Mouse (Mus musculus): ENCODE results near the gene Creb3l2. TPM values are rescaled to one million over a fixed set of nuclear protein-coding genes. Genes with fewer than 3 reads are reported as not detected.

Creb3l2 gene
- polyA plus RNA-seq, 1 experiment from 2014 or later, result 12.9 TPM

DNA sequence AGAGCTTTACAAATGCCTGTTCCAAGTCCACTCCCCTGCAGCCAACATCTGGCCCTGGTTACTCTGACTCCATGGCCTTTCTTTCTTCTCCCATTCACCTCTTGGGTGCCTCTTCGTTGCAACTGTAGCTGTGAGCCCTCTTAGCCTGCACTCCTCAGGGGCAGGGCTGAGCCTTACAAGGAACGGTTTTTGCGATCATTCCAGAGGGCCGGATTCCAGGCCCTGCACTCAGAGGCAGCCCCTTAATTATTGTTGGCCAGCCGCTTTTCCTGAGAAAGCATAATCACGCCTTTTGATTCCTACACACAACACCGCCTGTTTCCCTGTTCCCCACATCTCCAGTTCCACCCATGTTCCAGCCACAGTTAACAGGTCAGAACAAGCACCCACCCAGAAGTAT lies 17.6 kb downstream of the Creb3l2 start:
- ATAC-seq (replicated peaks; ENCODE audit: low FRiP score), result no peak
- H3K36me3 ChIP-seq (ENCODE audit: control insufficient read depth, insufficient read depth, low read length), result no peaks in the 10 kb centered on the region; the same call in 1 of the 2 replicates
- no peak overlapping the region for H3K4me2 ChIP-seq
- no peak for DNase-seq (ENCODE audit: low spot score)
- no peaks in the 10 kb centered on the region for H3K27me3 ChIP-seq (replicated peaks; ENCODE audit: control insufficient read depth, insufficient read depth, low read length)
- 72% methylated on average over 7 of the region's 7 CpGs for WGBS
- H3K27ac ChIP-seq (ENCODE audit: low read depth, low read length), result no peak overlapping the region
- H3K4me1 ChIP-seq (replicated peaks; ENCODE audit: control insufficient read depth, insufficient read depth, low read length), result peaks cover 13% of the 10 kb centered on the region
- H3K9ac ChIP-seq (ENCODE audit: low read depth, low read length), result no peak overlapping the region
- H3K9me3 ChIP-seq (ENCODE audit: control insufficient read depth, low read length), result no peaks in the 10 kb centered on the region
- H3K4me3 ChIP-seq (ENCODE audit: low read depth, low read length), result no peak overlapping the region

DNA sequence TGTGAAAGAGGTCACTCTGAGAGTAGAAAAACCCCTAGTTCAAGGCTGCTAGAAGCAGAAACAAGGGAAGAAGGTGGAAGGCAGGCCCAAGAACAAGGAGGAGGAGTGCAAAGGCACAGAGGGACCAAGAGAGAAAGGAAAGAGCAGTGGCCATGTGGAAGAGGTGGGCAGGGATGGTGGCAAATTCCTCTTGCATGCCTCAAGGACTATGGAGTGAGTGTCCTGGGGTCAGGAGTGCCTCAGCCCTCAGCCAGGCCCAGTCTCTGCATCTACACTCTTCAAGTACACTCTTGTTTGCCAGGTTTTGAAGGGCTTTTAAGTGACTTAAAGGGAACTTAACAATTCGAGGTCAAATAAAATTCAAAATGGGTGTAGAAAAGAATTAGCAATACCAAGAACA lies 18.6 kb downstream of the Creb3l2 start:
- Histone ChIP-seq H3K27me3 (replicated peaks; ENCODE audit: control insufficient read depth, insufficient read depth, low read length) (no peaks in the 10 kb centered on the region), H3K9ac (ENCODE audit: low read depth, low read length) (no peak overlapping the region), H3K9me3 (ENCODE audit: control insufficient read depth, low read length) (no peaks in the 10 kb centered on the region), H3K36me3 (ENCODE audit: control insufficient read depth, insufficient read depth, low read length) (no peaks in the 10 kb centered on the region; the same call in 1 of the 2 replicates), H3K4me3 (ENCODE audit: low read depth, low read length) (no peak overlapping the region), H3K4me1 (replicated peaks; ENCODE audit: control insufficient read depth, insufficient read depth, low read length) (peaks cover 11% of the 10 kb centered on the region), H3K27ac (ENCODE audit: low read depth, low read length) (no peak overlapping the region), H3K4me2 (no peak overlapping the region)
- 40% methylated on average over 1 of the region's 1 CpGs for WGBS
- ATAC-seq (replicated peaks; ENCODE audit: low FRiP score) (no peak), DNase-seq (ENCODE audit: low spot score) (no peak)

DNA sequence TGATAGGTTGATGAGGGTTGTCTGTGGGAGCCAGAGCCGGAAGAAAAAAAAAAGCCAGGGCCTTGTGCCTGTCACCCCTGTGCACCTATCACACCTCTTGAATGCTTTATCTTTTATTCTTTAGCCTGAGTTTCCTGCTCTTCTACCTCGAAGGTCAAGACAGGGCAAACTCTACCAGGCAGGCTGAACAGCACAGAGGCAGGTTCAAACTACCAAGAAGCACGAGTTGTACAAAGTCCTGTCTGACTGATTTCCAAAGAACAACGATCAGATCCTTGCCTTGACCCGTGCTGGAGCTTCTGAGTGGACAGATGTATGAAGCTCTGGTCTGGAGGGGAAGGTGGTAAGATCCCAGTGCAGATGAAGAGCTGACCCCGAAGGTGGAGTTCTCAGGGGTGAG lies 20.8 kb downstream of the Creb3l2 start:
- Histone ChIP-seq H3K27me3 (replicated peaks; ENCODE audit: control insufficient read depth, insufficient read depth, low read length) (no peaks in the 10 kb centered on the region), H3K4me2 (no peak overlapping the region), H3K4me3 (ENCODE audit: low read depth, low read length) (no peak overlapping the region), H3K27ac (ENCODE audit: low read depth, low read length) (no peak overlapping the region), H3K36me3 (ENCODE audit: control insufficient read depth, insufficient read depth, low read length) (no peaks in the 10 kb centered on the region), H3K9ac (ENCODE audit: low read depth, low read length) (no peak overlapping the region), H3K9me3 (ENCODE audit: control insufficient read depth, low read length) (no peaks in the 10 kb centered on the region), H3K4me1 (replicated peaks; ENCODE audit: control insufficient read depth, insufficient read depth, low read length) (0 out of 2 replicates have a peak, but pooled peaks cover 5% of the 10 kb centered on the region)
- no peak for DNase-seq (ENCODE audit: low spot score)
- WGBS, result 68% methylated on average over 6 of the region's 6 CpGs
- no peak for ATAC-seq (replicated peaks; ENCODE audit: low FRiP score)

DNA sequence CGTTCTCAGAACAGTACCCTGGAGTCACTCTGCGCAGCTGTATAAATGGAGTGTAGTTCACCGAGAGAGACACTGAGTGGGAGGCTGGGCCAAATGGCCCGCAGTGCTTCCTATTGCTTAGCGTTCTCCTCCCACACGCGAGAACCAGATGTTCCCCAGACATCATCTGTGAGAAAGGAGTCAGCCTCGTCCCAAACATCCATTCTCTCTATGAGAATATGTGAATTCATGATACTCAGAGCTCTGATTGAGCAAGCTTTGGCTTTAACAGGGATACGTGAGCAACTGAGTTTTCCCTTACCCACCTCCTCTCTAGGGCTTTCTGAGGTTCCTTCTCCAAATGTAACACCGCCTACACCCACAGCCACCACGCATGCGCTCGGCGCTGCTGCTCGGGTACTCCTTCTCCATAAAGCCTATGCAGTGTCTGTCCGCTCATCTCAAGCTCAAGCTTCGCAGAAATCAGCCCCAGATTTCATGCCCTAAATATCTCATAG lies 22.5 kb downstream of the Creb3l2 start:
- Histone ChIP-seq H3K4me1 (replicated peaks; ENCODE audit: control insufficient read depth, insufficient read depth, low read length) (0 out of 2 replicates have a peak, but pooled peaks cover 3% of the 10 kb centered on the region), H3K4me3 (ENCODE audit: low read depth, low read length) (no peak overlapping the region), H3K27ac (ENCODE audit: low read depth, low read length) (no peak overlapping the region), H3K9me3 (ENCODE audit: control insufficient read depth, low read length) (no peaks in the 10 kb centered on the region), H3K36me3 (ENCODE audit: control insufficient read depth, insufficient read depth, low read length) (peaks cover 3% of the 10 kb centered on the region; the same call in 1 of the 2 replicates), H3K4me2 (no peak overlapping the region), H3K27me3 (replicated peaks; ENCODE audit: control insufficient read depth, insufficient read depth, low read length) (no peaks in the 10 kb centered on the region), H3K9ac (ENCODE audit: low read depth, low read length) (no peak overlapping the region)
- 66% methylated on average over 17 of the region's 17 CpGs for WGBS
- DNase-seq (ENCODE audit: low spot score) (no peak), ATAC-seq (replicated peaks; ENCODE audit: low FRiP score) (no peak)

DNA sequence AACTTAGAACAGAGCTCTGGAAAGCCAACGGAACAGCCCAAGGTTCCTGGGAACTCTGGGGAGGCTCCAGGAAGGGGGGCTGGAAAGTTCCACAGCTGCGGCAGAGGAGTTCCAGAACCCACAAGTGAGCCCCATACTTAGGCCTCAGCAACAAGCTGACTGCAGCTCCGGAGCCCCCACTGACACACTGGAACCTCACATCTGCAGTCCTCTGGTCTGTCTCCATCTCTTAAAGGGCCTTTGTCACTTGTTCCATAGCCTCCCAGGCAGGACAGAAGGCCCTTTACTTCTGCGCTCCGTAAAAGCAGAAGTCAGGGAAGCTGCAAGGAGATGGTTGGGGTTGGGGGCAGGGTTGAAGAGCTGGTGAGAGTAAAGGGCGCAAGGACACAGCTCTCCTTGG lies 23.0 kb downstream of the Creb3l2 start:
- H3K9me3 ChIP-seq (ENCODE audit: control insufficient read depth, low read length), result no peaks in the 10 kb centered on the region
- H3K4me2 ChIP-seq, result no peak overlapping the region
- DNase-seq (ENCODE audit: low spot score) (no peak), ATAC-seq (replicated peaks; ENCODE audit: low FRiP score) (no peak)
- WGBS, result 41% methylated on average over 6 of the region's 6 CpGs
- 0 out of 2 replicates have a peak, but pooled peaks cover 3% of the 10 kb centered on the region for H3K4me1 ChIP-seq (replicated peaks; ENCODE audit: control insufficient read depth, insufficient read depth, low read length)
- no peak overlapping the region for H3K27ac ChIP-seq (ENCODE audit: low read depth, low read length)
- peaks cover 4% of the 10 kb centered on the region; the same call in 1 of the 2 replicates for H3K36me3 ChIP-seq (ENCODE audit: control insufficient read depth, insufficient read depth, low read length)
- no peak overlapping the region for H3K4me3 ChIP-seq (ENCODE audit: low read depth, low read length)
- no peaks in the 10 kb centered on the region for H3K27me3 ChIP-seq (replicated peaks; ENCODE audit: control insufficient read depth, insufficient read depth, low read length)
- H3K9ac ChIP-seq (ENCODE audit: low read depth, low read length), result no peak overlapping the region

DNA sequence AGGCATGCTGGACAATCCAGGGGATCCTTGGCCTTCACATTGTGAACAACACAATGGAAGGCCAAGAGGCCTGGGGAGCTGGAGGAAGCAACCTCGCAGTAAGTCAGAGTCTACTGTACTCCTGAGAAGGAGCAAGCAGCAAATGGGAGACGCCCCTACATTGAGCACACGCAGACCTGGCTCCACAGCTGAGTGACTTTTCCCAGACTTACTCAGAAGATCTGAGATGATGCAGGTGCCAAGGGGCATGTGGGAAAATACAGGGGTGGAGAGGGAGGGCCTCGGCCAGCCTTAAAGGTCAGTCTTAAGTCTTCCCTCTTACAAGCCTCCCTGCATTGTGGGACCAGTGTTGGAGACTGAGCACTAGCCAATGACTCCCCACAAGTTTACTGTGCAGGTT lies 25.2 kb downstream of the Creb3l2 start:
- DNase-seq (ENCODE audit: low spot score), result no peak
- Histone ChIP-seq H3K9ac (ENCODE audit: low read depth, low read length) (no peak overlapping the region), H3K9me3 (ENCODE audit: control insufficient read depth, low read length) (no peaks in the 10 kb centered on the region), H3K4me2 (no peak overlapping the region), H3K4me3 (ENCODE audit: low read depth, low read length) (no peak overlapping the region), H3K4me1 (replicated peaks; ENCODE audit: control insufficient read depth, insufficient read depth, low read length) (peaks cover 3% of the 10 kb centered on the region; the same call in 1 of the 2 replicates), H3K36me3 (ENCODE audit: control insufficient read depth, insufficient read depth, low read length) (peaks cover 4% of the 10 kb centered on the region; the same call in 1 of the 2 replicates), H3K27me3 (replicated peaks; ENCODE audit: control insufficient read depth, insufficient read depth, low read length) (no peaks in the 10 kb centered on the region), H3K27ac (ENCODE audit: low read depth, low read length) (no peak overlapping the region)
- no peak for ATAC-seq (replicated peaks; ENCODE audit: low FRiP score)
- WGBS, result 79% methylated on average over 4 of the region's 4 CpGs

DNA sequence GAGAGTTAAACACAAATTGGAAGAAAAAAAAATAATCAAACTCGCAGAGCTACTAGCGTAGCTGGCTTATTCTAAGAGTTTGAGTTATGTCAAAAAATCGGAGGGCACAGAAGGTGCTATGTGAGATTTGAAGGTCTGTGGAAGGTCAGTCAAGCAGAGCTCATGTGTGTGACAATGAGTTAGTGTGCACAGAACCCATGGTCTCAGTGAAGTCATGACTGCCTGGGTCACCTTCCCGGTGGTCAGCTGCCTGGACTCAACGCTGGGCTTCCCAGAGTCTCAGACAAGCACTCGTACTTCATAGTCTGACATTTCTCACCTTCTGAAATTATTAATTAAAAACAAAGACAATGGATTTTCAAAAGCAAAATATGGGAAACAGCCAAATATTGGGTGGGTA lies 26.4 kb downstream of the Creb3l2 start:
- Histone ChIP-seq H3K4me2 (no peak overlapping the region), H3K9ac (ENCODE audit: low read depth, low read length) (no peak overlapping the region), H3K27me3 (replicated peaks; ENCODE audit: control insufficient read depth, insufficient read depth, low read length) (no peaks in the 10 kb centered on the region), H3K4me1 (replicated peaks; ENCODE audit: control insufficient read depth, insufficient read depth, low read length) (peaks cover 6% of the 10 kb centered on the region; the same call in 1 of the 2 replicates), H3K36me3 (ENCODE audit: control insufficient read depth, insufficient read depth, low read length) (peaks cover 4% of the 10 kb centered on the region; the same call in 1 of the 2 replicates), H3K4me3 (ENCODE audit: low read depth, low read length) (no peak overlapping the region), H3K27ac (ENCODE audit: low read depth, low read length) (no peak overlapping the region), H3K9me3 (ENCODE audit: control insufficient read depth, low read length) (no peaks in the 10 kb centered on the region)
- ATAC-seq (replicated peaks; ENCODE audit: low FRiP score) (no peak), DNase-seq (ENCODE audit: low spot score) (no peak)
- WGBS, result 79% methylated on average over 6 of the region's 6 CpGs

DNA sequence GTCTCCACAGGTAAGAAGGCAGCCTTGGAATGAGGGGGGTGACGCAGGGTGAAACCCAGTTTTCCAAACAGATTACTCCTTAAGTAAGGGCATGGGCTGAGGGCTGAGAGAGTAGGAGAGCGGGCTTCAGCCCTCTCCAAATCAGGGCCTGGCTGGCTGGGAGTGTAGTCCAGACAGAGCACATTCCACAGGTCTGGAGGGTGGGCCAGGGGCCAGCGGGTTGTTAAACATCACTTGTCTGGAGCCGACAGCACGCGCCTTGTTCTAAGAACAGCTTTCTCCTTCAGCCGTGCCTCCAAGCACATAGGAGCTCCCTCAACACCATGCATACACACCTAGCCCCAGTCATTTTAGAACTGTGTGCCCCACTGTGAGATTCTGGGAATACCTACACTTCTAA lies 26.9 kb downstream of the Creb3l2 start:
- Histone ChIP-seq H3K27me3 (replicated peaks; ENCODE audit: control insufficient read depth, insufficient read depth, low read length) (no peaks in the 10 kb centered on the region), H3K27ac (ENCODE audit: low read depth, low read length) (no peak overlapping the region), H3K4me1 (replicated peaks; ENCODE audit: control insufficient read depth, insufficient read depth, low read length) (peaks cover 10% of the 10 kb centered on the region; the same call in 1 of the 2 replicates), H3K36me3 (ENCODE audit: control insufficient read depth, insufficient read depth, low read length) (peaks cover 4% of the 10 kb centered on the region; the same call in 1 of the 2 replicates), H3K9ac (ENCODE audit: low read depth, low read length) (no peak overlapping the region), H3K4me2 (no peak overlapping the region), H3K4me3 (ENCODE audit: low read depth, low read length) (no peak overlapping the region), H3K9me3 (ENCODE audit: control insufficient read depth, low read length) (no peaks in the 10 kb centered on the region)
- ATAC-seq (replicated peaks; ENCODE audit: low FRiP score) (no peak), DNase-seq (ENCODE audit: low spot score) (no peak)
- 54% methylated on average over 7 of the region's 7 CpGs for WGBS

DNA sequence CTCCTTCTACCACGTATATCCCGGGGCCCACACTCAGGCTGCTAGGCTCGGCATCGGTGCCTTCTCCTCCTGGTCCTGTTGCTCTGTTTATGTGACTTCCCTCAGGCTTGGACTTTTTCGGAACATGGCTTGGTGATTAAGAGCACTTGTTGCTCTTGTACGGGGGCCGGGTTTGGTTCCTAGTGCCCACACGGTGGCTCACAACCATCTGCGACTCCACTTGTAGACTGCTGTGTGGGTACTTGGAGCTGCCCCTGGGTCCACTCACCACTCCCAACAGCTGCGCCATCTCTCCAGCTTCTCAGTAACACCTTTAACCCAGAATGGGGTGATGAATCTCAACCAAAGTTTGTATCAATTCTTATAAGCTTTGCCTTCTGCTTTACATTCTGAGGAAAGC lies 27.4 kb downstream of the Creb3l2 start:
- H3K27me3 ChIP-seq (replicated peaks; ENCODE audit: control insufficient read depth, insufficient read depth, low read length), result no peaks in the 10 kb centered on the region
- H3K4me3 ChIP-seq (ENCODE audit: low read depth, low read length), result no peak overlapping the region
- H3K27ac ChIP-seq (ENCODE audit: low read depth, low read length), result no peak overlapping the region
- H3K9me3 ChIP-seq (ENCODE audit: control insufficient read depth, low read length), result no peaks in the 10 kb centered on the region
- no peak overlapping the region for H3K4me2 ChIP-seq
- 87% methylated on average over 10 of the region's 10 CpGs for WGBS
- DNase-seq (ENCODE audit: low spot score) (no peak), ATAC-seq (replicated peaks; ENCODE audit: low FRiP score) (no peak)
- H3K4me1 ChIP-seq (replicated peaks; ENCODE audit: control insufficient read depth, insufficient read depth, low read length), result peaks cover 13% of the 10 kb centered on the region; the same call in 1 of the 2 replicates
- H3K36me3 ChIP-seq (ENCODE audit: control insufficient read depth, insufficient read depth, low read length), result peaks cover 4% of the 10 kb centered on the region; the same call in 1 of the 2 replicates
- no peak overlapping the region for H3K9ac ChIP-seq (ENCODE audit: low read depth, low read length)
